Mouse (Mus musculus) v-Abl transformed pro-B cells (cell line): Measurements from ENCODE around the gene Ipcef1.

ENCODE experiments used
- in situ Hi-C, 2 experiments: fragments of 400-800 bp; cut with MboI; formaldehyde crosslinking; loops; one replicate each; pipeline ENCODE4 v1.15.1; 2025; ENCODE audit not compliant: unreplicated experiment in 2 of 2

Gene Ipcef1

DNA sequence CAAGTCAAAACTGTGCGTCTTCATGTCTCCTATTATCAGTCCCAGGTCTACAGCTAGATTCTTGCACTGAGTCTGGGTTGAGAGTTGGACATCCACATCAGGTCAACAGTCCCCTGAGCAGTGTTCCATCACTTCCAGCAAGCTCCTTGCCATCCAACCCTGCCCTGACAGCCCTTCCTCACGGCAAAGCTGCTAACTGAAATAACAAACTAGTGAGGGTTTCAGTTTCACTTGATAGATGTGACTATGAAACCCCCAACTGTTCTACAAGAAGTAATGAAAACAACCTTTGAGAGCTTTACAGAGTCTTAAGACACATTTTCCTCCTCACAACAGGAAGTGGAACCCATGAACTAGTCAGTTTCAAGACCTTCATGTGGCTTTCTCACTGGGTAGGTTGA, 69.5 kb downstream of the Ipcef1 start:
- in situ Hi-C loops: loop anchor here (10.0 to 25.0 kb wide), 2 partner anchors 855 to 862 kb away; partner anchors contain the start of gene Zc3h12d (in 1 of the 2)

DNA sequence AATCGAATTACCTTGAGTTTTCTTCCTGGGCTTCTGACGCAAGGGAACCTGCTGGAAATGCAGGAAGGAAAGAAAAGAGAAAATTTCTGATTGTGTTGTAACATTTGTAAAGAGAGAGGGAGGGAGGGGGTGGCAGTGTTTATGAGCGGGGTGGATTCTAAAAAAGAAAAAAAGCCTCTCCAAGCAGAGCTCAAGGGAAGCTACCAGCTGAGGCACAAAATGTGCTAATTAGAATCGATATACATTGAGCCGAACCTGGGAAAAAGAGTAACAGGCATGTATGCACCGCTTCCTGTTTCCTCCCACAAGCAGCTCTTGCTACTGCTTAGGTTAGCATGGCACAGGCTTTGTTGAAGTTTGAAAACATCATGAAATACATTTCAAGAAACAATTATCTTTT, 72.0 kb downstream of the Ipcef1 start:
- in situ Hi-C loops: loop anchor here (10.0 to 25.0 kb wide), 2 partner anchors 857 to 865 kb away; partner anchors contain the start of gene Zc3h12d (in 1 of the 2)

DNA sequence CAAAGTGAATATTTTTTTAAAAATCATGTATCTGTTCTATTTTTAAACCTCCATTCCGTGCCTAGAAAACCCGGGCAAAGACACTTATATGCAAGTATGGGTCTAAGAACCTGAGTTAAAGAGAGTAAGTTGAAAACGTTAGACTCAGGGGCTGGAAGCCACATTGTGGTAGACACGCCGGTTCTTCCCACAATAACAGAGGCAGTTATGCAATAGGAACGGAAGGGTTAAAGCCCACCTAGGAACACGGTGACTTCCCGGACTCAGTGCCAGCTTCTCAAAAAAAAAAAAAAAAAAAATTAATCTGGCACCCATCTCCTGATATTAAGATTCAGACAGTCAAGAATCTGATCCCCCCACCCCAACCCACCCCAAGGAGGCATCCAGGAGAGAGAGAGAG, 72.5 kb downstream of the Ipcef1 start:
- in situ Hi-C loops: loop anchor here (10.0 to 25.0 kb wide), 3 partner anchors 858 to 1165 kb away; partner anchors contain the start of gene Zc3h12d (in 1 of the 2)

DNA sequence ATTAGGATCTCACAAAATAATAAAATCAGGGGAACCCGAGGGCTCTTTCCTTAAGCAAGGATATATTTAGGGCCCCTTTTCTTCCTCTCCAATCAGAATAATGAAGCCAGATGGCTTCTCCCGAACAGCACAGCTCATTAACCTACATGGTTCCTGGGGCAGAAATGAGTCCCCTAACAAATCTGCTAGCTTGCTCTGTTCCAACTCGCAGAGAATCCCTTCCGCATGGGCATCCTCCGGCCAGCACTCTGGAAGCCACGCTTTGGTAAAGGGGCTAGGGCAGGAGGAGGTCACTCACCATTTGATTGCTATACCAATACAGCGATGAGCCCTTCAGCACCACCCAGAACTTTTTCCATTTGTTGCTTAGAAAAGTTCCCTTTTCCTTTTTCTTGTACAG, 73.1 kb downstream of the Ipcef1 start:
- in situ Hi-C loops: loop anchor here (10.0 to 25.0 kb wide), 2 partner anchors 858 to 1164 kb away; partner anchors contain the start of gene Zc3h12d (in 1 of the 2)

- in situ Hi-C loops: loop anchor here (10.0 to 25.0 kb wide), 2 partner anchors 859 to 1164 kb away; partner anchors contain the start of gene Zc3h12d (in 1 of the 2)
Observed at GRCm38 (mm10) chr10:6978733-6979132, 73.5 kb downstream of the Ipcef1 start.

DNA sequence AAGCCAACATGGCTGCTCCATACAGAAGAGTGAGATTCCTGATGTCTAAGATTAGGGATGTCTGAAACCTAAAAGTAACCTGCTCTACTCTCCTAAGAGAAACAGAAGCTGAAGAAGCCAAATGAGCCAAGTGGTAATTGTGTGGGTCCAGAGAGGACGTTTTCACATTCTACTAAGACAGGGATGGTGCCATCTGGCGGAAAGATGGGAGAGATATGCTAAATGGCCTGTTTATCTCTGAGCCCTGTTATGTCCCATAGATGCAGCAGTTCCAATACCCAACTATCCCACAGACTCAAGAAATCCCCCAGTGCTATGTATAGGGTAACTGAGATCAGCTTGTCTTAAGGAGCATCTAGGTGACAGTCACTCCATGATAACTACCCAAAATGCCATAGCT, 74.4 kb downstream of the Ipcef1 start:
- in situ Hi-C loops: loop anchor here (10.0 to 25.0 kb wide), 2 partner anchors 859 to 1163 kb away; partner anchors contain the start of gene Zc3h12d (in 1 of the 2)

DNA sequence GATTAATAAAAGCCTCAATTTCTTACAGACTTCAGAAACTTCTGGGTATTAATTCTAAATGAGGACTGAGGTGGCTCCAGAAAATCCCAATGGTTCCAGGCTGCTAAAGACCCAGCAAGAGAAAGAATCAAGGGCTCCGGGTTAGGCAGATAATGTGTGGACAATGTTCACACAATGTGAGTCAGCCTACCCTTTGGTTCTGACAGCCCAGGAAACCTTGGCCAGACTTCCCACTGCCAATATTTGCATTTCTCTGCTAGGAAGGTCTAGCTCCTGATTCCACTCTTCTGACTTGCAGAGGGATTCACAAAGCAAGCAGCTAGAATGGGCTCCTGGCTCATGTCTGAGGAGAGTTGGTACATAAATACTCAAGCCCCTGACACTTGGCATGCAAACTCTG, 83.9 kb downstream of the Ipcef1 start:
- in situ Hi-C loops: no loop called here

DNA sequence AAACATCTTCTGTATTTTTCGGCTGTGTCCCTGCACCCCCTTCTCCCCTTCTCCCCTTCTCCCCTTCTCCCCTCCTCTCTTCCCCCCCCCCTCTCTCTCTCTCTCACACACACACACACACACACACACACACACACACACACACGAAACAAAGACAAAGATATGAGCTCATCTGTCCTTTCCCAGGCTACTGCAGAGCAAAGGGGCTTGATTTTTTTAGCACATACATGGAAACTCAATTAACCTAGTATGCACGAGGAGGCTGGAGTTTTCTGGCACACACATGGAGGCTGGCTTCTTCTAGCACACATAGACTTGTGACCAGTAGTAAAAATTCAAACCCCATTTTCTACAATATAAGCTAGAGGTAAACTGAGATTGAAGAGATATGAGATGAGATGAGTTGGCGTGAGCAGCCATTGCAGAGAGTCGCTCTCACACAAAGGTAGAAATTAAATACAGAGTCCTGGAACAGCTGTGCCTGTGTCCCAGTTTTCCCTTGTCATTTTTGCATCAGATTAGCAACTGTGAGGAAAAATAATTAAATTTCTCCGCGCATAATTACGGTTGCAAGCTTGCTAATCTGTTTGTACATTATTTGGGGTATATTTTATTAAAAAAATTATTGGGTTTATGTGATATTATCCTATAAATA, 84.6 kb downstream of the Ipcef1 start:
- in situ Hi-C loops: no loop called here

GRCm38 (mm10) chr10:6958791-6959190, 93.5 kb downstream of the Ipcef1 start:
- in situ Hi-C loops: loop anchor here in 1 of 2 experiments (10.0 kb wide), 1 partner anchor 46 kb away; no protein-coding TSS in a partner anchor

- in situ Hi-C loops: loop anchor here in 1 of 2 experiments (10.0 kb wide), 1 partner anchor 48 kb away; no protein-coding TSS in a partner anchor
Observed at GRCm38 (mm10) chr10:6956357-6956756, 95.9 kb downstream of the Ipcef1 start.

- in situ Hi-C loops: loop anchor here in 1 of 2 experiments (10.0 kb wide), 1 partner anchor 50 kb away; no protein-coding TSS in a partner anchor
Observed at GRCm38 (mm10) chr10:6954533-6954932, 97.7 kb downstream of the Ipcef1 start.

- in situ Hi-C loops: loop anchor here in 1 of 2 experiments (10.0 kb wide), 1 partner anchor 52 kb away; no protein-coding TSS in a partner anchor
Observed at GRCm38 (mm10) chr10:6953115-6953514, 99.2 kb downstream of the Ipcef1 start.

GRCm38 (mm10) chr10:6936671-6937425, 115.4 kb downstream of the Ipcef1 start:
- in situ Hi-C loops: no loop called here

DNA sequence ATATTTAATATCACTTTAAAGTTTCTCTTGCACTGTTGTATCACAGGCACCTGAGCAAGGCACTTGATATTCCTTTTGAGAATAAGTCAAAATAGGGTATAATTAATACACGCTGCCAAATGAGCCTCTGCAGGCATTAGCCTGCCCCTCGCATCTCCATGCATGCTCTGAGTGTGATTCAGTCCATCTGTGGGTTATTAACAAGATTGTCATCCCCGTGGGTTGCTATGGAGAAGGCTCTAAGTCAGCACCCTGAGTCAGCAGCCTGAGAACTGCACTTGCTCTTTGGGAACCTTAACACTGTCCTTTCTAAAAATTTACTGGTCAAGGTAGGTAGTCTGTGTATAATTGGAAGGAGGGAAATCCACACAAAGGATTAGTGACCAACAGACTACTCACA, 117.5 kb downstream of the Ipcef1 start:
- in situ Hi-C loops: no loop called here

DNA sequence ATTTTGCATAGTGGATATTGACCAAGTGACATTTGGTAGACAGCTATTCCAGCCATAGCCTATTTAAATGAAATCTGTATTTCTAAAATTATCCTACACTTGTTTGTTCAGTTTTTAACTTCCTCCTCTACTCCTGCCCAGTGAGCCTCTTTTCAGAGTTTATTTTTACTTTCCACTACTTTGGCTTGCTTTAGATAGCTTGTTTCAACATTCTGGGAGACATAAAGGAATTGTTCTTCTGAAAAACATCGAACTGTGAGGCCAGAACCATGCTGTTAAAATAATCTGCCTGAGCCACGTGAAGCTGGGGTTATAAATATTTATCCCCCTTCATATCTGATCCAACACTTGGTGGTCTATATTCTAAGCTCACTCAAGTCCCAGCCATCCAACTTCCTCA, 121.4 kb downstream of the Ipcef1 start:
- in situ Hi-C loops: no loop called here

- in situ Hi-C loops: no loop called here
Observed at GRCm38 (mm10) chr10:6930398-6930797, 121.9 kb downstream of the Ipcef1 start.

GRCm38 (mm10) chr10:6928905-6929304, 123.4 kb downstream of the Ipcef1 start:
- in situ Hi-C loops: no loop called here

DNA sequence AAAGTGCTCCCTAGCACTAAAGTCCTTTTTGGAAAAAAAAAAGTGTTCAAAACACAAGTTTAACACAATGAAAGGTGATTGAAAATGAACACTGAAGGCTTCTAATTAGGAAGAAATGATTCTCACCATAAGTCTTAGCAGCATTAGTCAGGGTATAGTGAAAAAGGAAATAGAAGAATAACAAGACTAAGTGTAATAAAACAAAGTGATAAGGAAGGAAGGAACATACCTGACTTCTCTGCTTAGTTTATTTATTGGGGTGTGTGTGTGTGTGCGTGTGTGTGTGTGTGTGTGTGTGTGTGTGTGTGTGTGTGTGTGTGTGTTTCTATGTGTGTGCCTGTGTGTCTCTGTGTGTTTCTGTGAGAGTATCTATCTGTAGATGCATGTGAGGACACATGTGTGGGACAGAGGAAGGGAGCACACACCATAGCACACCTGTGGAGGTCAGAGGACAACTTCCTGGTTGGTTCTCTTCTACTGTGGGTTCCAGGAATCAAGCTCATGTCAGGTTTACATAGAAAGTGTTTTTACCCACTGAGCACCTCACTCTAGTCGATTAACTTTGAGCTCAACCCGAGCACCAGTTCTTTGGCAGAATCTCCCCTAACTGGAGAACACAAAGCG, 124.6 kb downstream of the Ipcef1 start:
- in situ Hi-C loops: no loop called here

DNA sequence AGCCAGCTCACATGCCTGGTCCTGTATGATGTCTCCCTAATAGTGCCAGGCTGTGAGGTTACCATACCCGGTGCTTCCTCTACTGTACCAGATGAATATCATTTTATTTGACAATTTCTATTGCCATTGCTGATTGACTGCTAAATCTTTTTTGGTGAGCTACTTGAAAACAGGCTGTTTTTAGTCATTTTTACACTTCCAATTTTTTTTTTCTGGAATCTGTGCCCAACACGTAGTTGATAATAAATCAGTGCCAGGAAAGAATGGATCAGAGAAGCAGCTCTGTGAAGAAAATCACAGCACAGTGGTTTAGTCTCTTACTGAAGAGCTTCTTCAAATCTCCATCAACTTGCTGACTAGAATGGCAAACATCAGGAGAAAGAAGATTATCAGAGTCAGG, 125.6 kb downstream of the Ipcef1 start:
- in situ Hi-C loops: no loop called here

DNA sequence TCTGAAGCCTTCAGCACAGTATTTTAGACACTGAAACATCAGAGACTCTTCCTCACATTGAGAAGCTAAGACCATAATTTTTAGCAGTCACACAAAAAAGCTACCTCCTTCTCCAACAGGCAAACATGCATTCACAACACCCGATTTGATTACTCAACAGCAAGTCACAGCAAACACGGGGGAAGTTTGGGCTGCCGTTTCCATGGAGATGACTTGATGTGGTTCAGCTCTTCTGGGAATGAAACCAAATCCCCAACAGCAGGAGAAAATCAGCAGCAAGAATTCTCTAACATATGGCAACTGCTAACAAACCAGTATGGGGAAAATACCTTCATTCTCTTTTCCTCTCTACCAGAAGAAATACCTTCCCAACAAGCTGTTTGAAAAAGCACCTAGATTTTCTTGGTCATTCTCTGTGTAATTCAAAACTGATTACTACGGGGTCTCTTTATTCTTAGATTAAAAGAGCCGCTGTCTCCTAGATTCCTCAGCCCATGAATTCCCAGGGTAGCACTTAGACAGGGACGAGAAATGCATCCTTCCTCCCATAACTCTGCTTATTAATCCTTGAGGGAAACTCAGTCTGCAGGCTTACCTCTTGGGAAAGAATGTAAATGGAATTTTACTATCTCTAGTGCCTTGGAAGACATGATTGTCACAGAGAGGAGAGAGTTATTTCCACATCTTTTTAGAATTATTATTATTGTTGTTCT, 135.6 kb downstream of the Ipcef1 start:
- in situ Hi-C loops: no loop called here
